Mouse (Mus musculus): ENCODE data around the gene Rin2. TPM values are rescaled to one million over a fixed set of nuclear protein-coding genes. Genes with fewer than 3 reads are reported as not detected.
A peak's percentile ranks its signal among the peaks of the same experiment; 100 is the strongest.

Rin2 gene
- total and polyA plus RNA-seq, 3 experiments, result 0.05 to 0.10 (median 0.08) TPM

- Histone ChIP-seq H3K79me2 (replicated peaks; ENCODE audit: control insufficient read depth, extremely low read depth, insufficient read depth, poor library complexity, severe bottlenecking) (peaks cover 10% of the 10 kb centered on the region), H3K9me3 (replicated peaks; ENCODE audit: low read length) (no peaks in the 10 kb centered on the region), H3K27me3 (replicated peaks) (peaks cover 20% of the 10 kb centered on the region), H3K36me3 (replicated peaks in 1 of 2; ENCODE audit: control insufficient read depth in 1 of 2, insufficient read depth in 1 of 2, low read length in 1 of 2) (peaks cover 20 to 30% of the 10 kb centered on the region in 2 experiments), H3K4me1 (ENCODE audit: control insufficient read depth in 1 of 2, insufficient read depth in 2 of 2) (peaks cover 6 to 10% of the 10 kb centered on the region in 2 experiments; a peak in 3 of 4 replicates), H3K4me2 (ENCODE audit: insufficient read depth, low read depth, poor library complexity, severe bottlenecking) (peak within 1 kb of the TSS; percentile 85), H3K9ac (ENCODE audit: insufficient read depth, low read depth) (peak within 1 kb of the TSS; percentile 61), H3K4me3 (replicated peaks in 1 of 3; ENCODE audit: low read depth in 2 of 3, low read length in 2 of 3, poor library complexity in 1 of 3) (peak within 1 kb of the TSS; percentile 91 to 99 (median 96)), H3K27ac (ENCODE audit: insufficient read depth, low read depth) (no peak within 1 kb of the TSS)
- in situ Hi-C loops (cut with MboI; ENCODE audit: low pct_ligation_motif_present, low pct_unique_long_range_greater_than_20kb, low sequenced_read_pairs), result no loop called here
- dilution Hi-C loops (cut with MboI; ENCODE audit: extremely low pct_ligation_motif_present, extremely low pct_unique_long_range_greater_than_20kb, low sequenced_read_pairs), result no loop called here
- peak; percentile 95 for DNase-seq (ENCODE audit: extremely low read depth)
- TF ChIP-seq POLR2AphosphoS2 (IDR thresholded peaks at IDR 0.05; ENCODE audit: low read depth, low read length), result peak; percentile 40; the same call in 1 of the 2 replicates
- TF ChIP-seq NRF1 (IDR thresholded peaks at IDR 0.05; ENCODE audit: low read depth, low read length), result peak; percentile 49; the same call in 1 of the 2 replicates
- peak; percentile 89 for TF ChIP-seq HCFC1 (IDR thresholded peaks at IDR 0.05; ENCODE audit: low read depth, low read length)
- peak; percentile 92 for TF ChIP-seq ELF1 (IDR thresholded peaks at IDR 0.05; ENCODE audit: low read depth, low read length)
- TF ChIP-seq TCF12 (IDR thresholded peaks at IDR 0.05; ENCODE audit: low read depth, low read length), result 0 out of 2 replicates have a peak, but pooled peaks have one; percentile 27
- TF ChIP-seq MAFK (IDR thresholded peaks at IDR 0.05; ENCODE audit: insufficient replicate concordance, low read length), result no peak
- peak; percentile 85; the same call in 1 of the 2 replicates for TF ChIP-seq KAT2A (IDR thresholded peaks at IDR 0.05; ENCODE audit: insufficient replicate concordance, low read length)
- TF ChIP-seq ZNF384 (IDR thresholded peaks at IDR 0.05; ENCODE audit: low read depth, low read length), result peak; percentile 95
- TF ChIP-seq POLR2A (IDR thresholded peaks at IDR 0.05; ENCODE audit: low read depth, low read length), result peak; percentile 68
- no peak for TF ChIP-seq CTCF (conservative IDR thresholded peaks at IDR 0.05 in 1 of 2, IDR thresholded peaks at IDR 0.05 in 1 of 2; ENCODE audit: low read depth in 2 of 2, low read length in 2 of 2)
- no peak for TF ChIP-seq EP300 (IDR thresholded peaks at IDR 0.05; ENCODE audit: low read length)
- peak; percentile 88 for TF ChIP-seq E2F4 (IDR thresholded peaks at IDR 0.05; ENCODE audit: insufficient replicate concordance, low read depth, low read length)
- peak; percentile 83 for TF ChIP-seq CHD2 (IDR thresholded peaks at IDR 0.05; ENCODE audit: low read length)
- peak; percentile 26; the same call in 1 of the 2 replicates for TF ChIP-seq IRF4 (IDR thresholded peaks at IDR 0.05; ENCODE audit: low read depth, low read length)
- no peak for TF ChIP-seq ETS1 (conservative IDR thresholded peaks at IDR 0.05; ENCODE audit: low read depth, low read length)
- TF ChIP-seq MXI1 (IDR thresholded peaks at IDR 0.05; ENCODE audit: low read depth, low read length), result peak; percentile 98
- TF ChIP-seq SIN3A (IDR thresholded peaks at IDR 0.05; ENCODE audit: low read length), result peak; percentile 99
- TF ChIP-seq UBTF (IDR thresholded peaks at IDR 0.05; ENCODE audit: low read depth, low read length), result no peak
- peak; percentile 84 for TF ChIP-seq NELFE (IDR thresholded peaks at IDR 0.05; ENCODE audit: low read depth, low read length)
- TF ChIP-seq MYC (IDR thresholded peaks at IDR 0.05; ENCODE audit: low read depth, low read length), result no peak
- no peak for TF ChIP-seq JUND (conservative IDR thresholded peaks at IDR 0.05; ENCODE audit: low read depth, low read length)
- TF ChIP-seq CHD1 (IDR thresholded peaks at IDR 0.05; ENCODE audit: low read depth, low read length), result no peak
- TF ChIP-seq USF1 (IDR thresholded peaks at IDR 0.05; ENCODE audit: low read depth, low read length), result no peak
- peak; percentile 40; the same call in 1 of the 2 replicates for TF ChIP-seq MEF2A (IDR thresholded peaks at IDR 0.05; ENCODE audit: borderline replicate concordance, low read depth, low read length)
Measured at GRCm38 (mm10) chr2:145934339-145935231, 259.6 kb downstream of the Rin2 start, which contains the start of the genes Cfap61 and Crnkl1. TSS of gene Cfap61 (plus strand) at chr2:145934784. TSS of gene Crnkl1 (minus strand) at chr2:145935014.
